Comparison of ENCODE assay signal across 9 mouse cellular contexts in genomic region chr6:75602536-75603279, GRCm38 (mm10).
A peak's percentile ranks its signal among the peaks of the same experiment; 100 is the strongest.
DNase-seq lines count a peak whose midpoint lies in the region; ATAC-seq and TF ChIP-seq lines count a peak whose summit lies in the region.
"Had no signal": no experiment of that assay in that cellular context is flagged by ENCODE, and none has a peak within 500 bp of the region (broad histone marks: within the 10 kb centered on the region; RNA-seq: fewer than 3 reads in every experiment).

No protein-coding gene starts in this region.

- no peak overlapping the region for H3K27ac ChIP-seq in heart, embryonic 14.5 days (replicated peaks in 1 of 2; ENCODE audit: control insufficient read depth in 1 of 2, insufficient read depth in 1 of 2, low read depth in 2 of 2, low read length in 2 of 2)
- H3K27ac ChIP-seq in heart, adult 2 months, result no peak overlapping the region
- H3K27ac ChIP-seq in midbrain, postnatal 0 days (ENCODE audit: low read depth, low read length), result peak overlapping the region; percentile 28; the same call in 1 of the 2 replicates
- no peak overlapping the region for H3K27ac ChIP-seq in liver, embryonic 11.5 days (ENCODE audit: low read depth, low read length)

- whole genome bisulfite sequencing in heart, embryonic 14.5 days, result 16% methylated on average over 11 of the region's 11 CpGs
- 19% methylated on average over 11 of the region's 11 CpGs for WGBS in heart, adult 2 months
- 9% methylated on average over 11 of the region's 11 CpGs for WGBS in midbrain, postnatal 0 days
- WGBS in liver, embryonic 11.5 days, result 30% methylated on average over 11 of the region's 11 CpGs

- intact Hi-C loops in heart, adult 2 months (cut with DNase I), result no loop called here
- intact Hi-C loops in heart, postnatal 10 days (cut with DNase I), result no loop called here
- intact Hi-C loops in gastrocnemius, postnatal 14 days (cut with DNase I; ENCODE audit: low total_unique reads), result no loop called here

- H3K9me3 ChIP-seq in heart, embryonic 14.5 days (ENCODE audit: control insufficient read depth, low read length), result no peaks in the 10 kb centered on the region
- no peaks in the 10 kb centered on the region for H3K9me3 ChIP-seq in midbrain, postnatal 0 days (ENCODE audit: low read length)
- H3K9me3 ChIP-seq in liver, embryonic 11.5 days (ENCODE audit: control insufficient read depth, low read length), result no peaks in the 10 kb centered on the region

- no peaks in the 10 kb centered on the region for H3K27me3 ChIP-seq in heart, embryonic 14.5 days (ENCODE audit: control insufficient read depth, insufficient read depth, low read length)
- H3K27me3 ChIP-seq in heart, adult 2 months (ENCODE audit: control insufficient read depth, insufficient read depth, low read length), result no peaks in the 10 kb centered on the region
- no peaks in the 10 kb centered on the region for H3K27me3 ChIP-seq in midbrain, postnatal 0 days (ENCODE audit: insufficient read depth, low read length)
- no peaks in the 10 kb centered on the region for H3K27me3 ChIP-seq in liver, embryonic 11.5 days (replicated peaks; ENCODE audit: control insufficient read depth, insufficient read depth, low read length)
- H3K27me3 ChIP-seq: CH12.LX had no signal

- TF ChIP-seq CTCF in heart, adult 2 months (IDR thresholded peaks at IDR 0.05), result no peak
- TF ChIP-seq CTCF in midbrain, postnatal 0 days (IDR thresholded peaks at IDR 0.05), result no peak

- no peak for ATAC-seq in heart, embryonic 14.5 days (ENCODE audit: insufficient number of reproducible peaks, insufficient read depth, low FRiP score, low read depth)
- peak; percentile 63 for ATAC-seq in midbrain, postnatal 0 days (ENCODE audit: low FRiP score)
- ATAC-seq in liver, embryonic 11.5 days (replicated peaks; ENCODE audit: low FRiP score), result no peak

- 0 out of 2 replicates have a peak overlapping the region, but pooled peaks have one; percentile 24 for H3K4me2 ChIP-seq in heart, embryonic 14.5 days (ENCODE audit: low read length)
- H3K4me2 ChIP-seq in midbrain, postnatal 0 days (ENCODE audit: low read depth, low read length, poor library complexity, severe bottlenecking), result peak overlapping the region; percentile 3; the same call in 1 of the 2 replicates
- H3K4me2 ChIP-seq in liver, embryonic 11.5 days, result no peak overlapping the region

- DNase-seq in heart, adult 2 months, result no peak
- DNase-seq in cerebellum, adult 9-10 months, result peak; percentile 92
- DNase-seq in heart, postnatal 10 days, result peak; percentile 1 to 10
- DNase-seq in midbrain, postnatal 0 days (ENCODE audit: low spot score), result peak; percentile 77
- DNase-seq in liver, embryonic 11.5 days (ENCODE audit: low spot score), result no peak
- DNase-seq in gastrocnemius, postnatal 14 days, result no peak
- DNase-seq in lung, adult 18-20 months, result no peak

- no peak for TF ChIP-seq POLR2A in heart, adult 2 months (IDR thresholded peaks at IDR 0.05; ENCODE audit: insufficient read depth, low read depth, low read length)

- no peaks in the 10 kb centered on the region for H3K79me2 ChIP-seq in heart, adult 2 months (replicated peaks; ENCODE audit: control insufficient read depth, insufficient read depth, low read length)

- TF ChIP-seq EP300 in heart, adult 2 months (IDR thresholded peaks at IDR 0.05; ENCODE audit: insufficient read depth, low read depth, low read length), result no peak

- H3K9ac ChIP-seq in heart, embryonic 14.5 days (ENCODE audit: low read length), result no peak overlapping the region
- H3K9ac ChIP-seq in heart, adult 2 months (ENCODE audit: low read depth, low read length), result no peak overlapping the region
- no peak overlapping the region for H3K9ac ChIP-seq in midbrain, postnatal 0 days (replicated peaks; ENCODE audit: low read length, poor library complexity, severe bottlenecking)
- H3K9ac ChIP-seq in liver, embryonic 11.5 days (ENCODE audit: low read depth, low read length), result no peak overlapping the region

- H3K4me3 ChIP-seq in heart, embryonic 14.5 days (ENCODE audit: control insufficient read depth in 1 of 2, insufficient read depth in 1 of 2, low read depth in 1 of 2, low read length in 2 of 2), result no peak overlapping the region
- H3K4me3 ChIP-seq in heart, adult 2 months, result no peak overlapping the region
- H3K4me3 ChIP-seq in midbrain, postnatal 0 days (ENCODE audit: low read depth, low read length), result no peak overlapping the region
- no peak overlapping the region for H3K4me3 ChIP-seq in liver, embryonic 11.5 days (ENCODE audit: low read depth, low read length)

- no peaks in the 10 kb centered on the region for H3K36me3 ChIP-seq in heart, embryonic 14.5 days (ENCODE audit: control insufficient read depth, insufficient read depth, low read length)
- H3K36me3 ChIP-seq in heart, adult 2 months (ENCODE audit: control insufficient read depth, insufficient read depth, low read length), result no peaks in the 10 kb centered on the region
- H3K36me3 ChIP-seq in midbrain, postnatal 0 days (ENCODE audit: insufficient read depth, low read length), result no peaks in the 10 kb centered on the region
- no peaks in the 10 kb centered on the region for H3K36me3 ChIP-seq in liver, embryonic 11.5 days (ENCODE audit: control insufficient read depth, insufficient read depth, low read length)

- H3K4me1 ChIP-seq in heart, embryonic 14.5 days (ENCODE audit: control insufficient read depth in 2 of 2, insufficient read depth in 2 of 2, low read length in 2 of 2), result no peaks in the 10 kb centered on the region
- no peaks in the 10 kb centered on the region for H3K4me1 ChIP-seq in heart, adult 2 months (ENCODE audit: control insufficient read depth, insufficient read depth, low read length)
- H3K4me1 ChIP-seq in midbrain, postnatal 0 days (ENCODE audit: insufficient read depth, low read length), result no peaks in the 10 kb centered on the region
- H3K4me1 ChIP-seq in liver, embryonic 11.5 days (replicated peaks; ENCODE audit: control insufficient read depth, insufficient read depth, low read length), result no peaks in the 10 kb centered on the region

Comparison
In these comparisons a context has a peak if more than half of its experiments do, and no peak if none do; other contexts are left out.
1. DNase-seq: peak in cerebellum, adult 9-10 months (single experiment), heart, postnatal 10 days (2 of 2) and midbrain, postnatal 0 days (single experiment); none in heart, adult 2 months (0 of 2), liver, embryonic 11.5 days (single experiment), gastrocnemius, postnatal 14 days (single experiment) and lung, adult 18-20 months (0 of 2).